Mouse (Mus musculus) heart, postnatal 4 days (tissue): Measurements from ENCODE around the gene Pramef6. TPM values are rescaled to one million over a fixed set of nuclear protein-coding genes. Genes with fewer than 3 reads are reported as not detected.
"Not testable (repeated sequence)": the region's sequence is repeated elsewhere in the genome, so short reads cannot be mapped to it uniquely, and the experiment has no call there.

Experiments
- DNase-seq: peaks from one replicate; pipeline ENCODE4 v3.0.0; 2021
- total RNA-seq, 2 experiments: library from RNA; stranded (reverse); gene quantifications; 2 replicates each; pipeline ENCODE4 v1.2.3; 2021

Gene Pramef6
- total RNA-seq, result not detected

DNA sequence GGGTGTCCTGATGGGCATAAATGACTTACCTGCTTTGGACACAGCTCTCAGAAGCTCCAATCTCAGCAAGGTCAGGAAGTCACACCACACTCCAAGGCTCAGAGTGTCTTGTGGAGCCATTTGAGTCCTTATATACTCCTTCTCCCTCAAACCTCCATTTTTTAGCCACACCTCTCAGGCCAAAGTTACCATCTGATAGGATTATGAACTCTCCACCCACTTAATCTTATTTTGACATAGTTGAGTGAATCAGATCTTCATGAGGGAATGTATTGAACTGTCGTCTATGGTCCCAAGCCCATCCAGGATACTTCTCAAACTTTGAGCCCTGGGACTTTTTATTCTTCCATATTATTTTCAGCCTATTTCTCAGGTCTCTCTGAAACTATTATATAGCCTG lies at the start of gene Pramef6:
Pramef6 (minus strand) TSS at position 101 of the 400 bp plus-strand sequence.
- not testable (repeated sequence) for DNase-seq

GRCm38 (mm10) chr4:143894406-143894805 lies 5.8 kb downstream of the Pramef6 start:
- DNase-seq, result not testable (repeated sequence)

DNA sequence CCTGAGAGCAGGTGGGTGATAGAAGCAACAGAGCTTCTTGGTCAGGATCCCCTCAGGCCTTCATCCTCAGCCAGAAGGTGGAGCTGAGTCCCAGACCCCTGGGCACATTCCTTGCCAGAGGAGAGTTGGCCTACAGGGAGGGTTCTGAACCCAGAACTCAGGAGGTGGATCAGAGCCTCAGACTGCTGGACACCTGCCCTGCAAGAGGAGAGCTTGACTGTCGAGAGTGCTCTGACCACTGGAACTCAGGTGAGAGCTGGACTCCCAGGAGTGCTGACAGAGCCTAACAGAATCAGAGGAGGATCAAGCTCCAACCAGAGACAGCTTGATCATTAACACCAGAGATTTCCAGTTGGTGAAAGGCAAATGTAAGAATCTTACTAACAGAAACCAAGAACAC lies 17.8 kb downstream of the Pramef6 start:
- not testable (repeated sequence) for DNase-seq

DNA sequence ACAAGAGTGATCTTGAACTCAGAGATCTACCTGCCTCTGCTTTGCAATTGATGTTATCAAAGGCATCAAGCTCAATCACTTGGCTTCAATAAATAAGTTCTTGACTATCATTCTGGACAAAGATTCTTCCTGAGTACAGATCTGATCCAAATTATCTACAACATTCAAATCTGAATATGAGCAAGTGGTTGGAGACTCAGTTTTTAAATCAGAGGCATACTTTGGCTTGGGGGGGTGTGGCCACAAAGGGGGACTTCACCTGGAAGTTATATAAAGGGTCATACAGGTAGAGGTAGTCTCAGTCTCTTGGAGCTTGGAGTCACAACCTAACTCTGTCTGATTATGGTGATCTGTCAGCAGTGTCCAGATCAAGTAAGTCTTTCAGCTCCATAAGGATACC lies 54.0 kb downstream of the Pramef6 start, which contains the start of gene Gm13103:
Gm13103 (plus strand) TSS at position 301 of the 400 bp plus-strand sequence.
- DNase-seq, result not testable (repeated sequence)

Other genes starting within 250 kb of the Pramef6 start
- gene Gm13088, start 243.1 kb downstream of the Pramef6 start, total RNA-seq, result not detected
- gene Gm13089, start 197.7 kb downstream of the Pramef6 start, total RNA-seq, result not detected
- gene Gm13078, start 180.9 kb downstream of the Pramef6 start, total RNA-seq, result not detected
- gene Gm13023, start 111.0 kb downstream of the Pramef6 start, total RNA-seq, result not detected
- gene Gm13084, start 84.3 kb downstream of the Pramef6 start, total RNA-seq, result not detected
- not detected for gene Gm13103, start 53.9 kb downstream of the Pramef6 start, total RNA-seq
- not detected for gene Pramef25, start 50.6 kb upstream of the Pramef6 start, total RNA-seq
- not detected for gene Gm13101, start 66.6 kb upstream of the Pramef6 start, total RNA-seq
- gene Pramef17, start 94.0 kb upstream of the Pramef6 start, total RNA-seq, result not detected
- not detected for gene Pramel4, start 158.7 kb upstream of the Pramef6 start, total RNA-seq
- gene Gm13102, start 206.1 kb upstream of the Pramef6 start, total RNA-seq, result not detected